Mouse (Mus musculus) C2C12 (cell line): ENCODE results near the gene Retreg1. TPM values are rescaled to one million over a fixed set of nuclear protein-coding genes. Genes with fewer than 3 reads are reported as not detected.

Source experiments
- H3K27me3 ChIP-seq: one replicate; pipeline ENCODE4 v1.6.1; 2011; ENCODE audit not compliant: control insufficient read depth, insufficient read depth, insufficient read length
- H3K36me3 ChIP-seq: one replicate; pipeline ENCODE4 v1.6.1; 2011; ENCODE audit not compliant: control insufficient read depth, insufficient read depth
- H3K4me3 ChIP-seq: one replicate; pipeline ENCODE4 v1.5.1; 2011; ENCODE audit warnings: mild to moderate bottlenecking, control low read depth; ENCODE audit not compliant: poor library complexity, insufficient read depth, severe bottlenecking
- H3K79me2 ChIP-seq: one replicate; pipeline ENCODE4 v1.6.1; 2011; ENCODE audit not compliant: control insufficient read depth, insufficient read depth
- H3K79me3 ChIP-seq: one replicate; pipeline ENCODE4 v1.6.1; 2011; ENCODE audit warnings: low read depth, control low read depth
- H3ac ChIP-seq: one replicate; pipeline ENCODE3; 2011; ENCODE audit warnings: low read depth; ENCODE audit not compliant: control insufficient read depth, insufficient read length
- CEBPB ChIP-seq: IDR thresholded peaks from one replicate; pipeline ENCODE4 v1.6.1; 2011; ENCODE audit warnings: low read depth, mild to moderate bottlenecking, control low read depth, moderate library complexity
- CTCF ChIP-seq: IDR thresholded peaks from one replicate; pipeline ENCODE4 v1.5.1; 2011; ENCODE audit not compliant: control insufficient read depth, insufficient read depth, insufficient read length
- FOSL1 ChIP-seq: IDR thresholded peaks from one replicate; pipeline ENCODE4 v1.8.0; 2011; ENCODE audit warnings: mild to moderate bottlenecking, low read length; ENCODE audit not compliant: poor library complexity, insufficient read depth, severe bottlenecking
- MAX ChIP-seq: IDR thresholded peaks from one replicate; pipeline ENCODE4 v1.6.1; 2011; ENCODE audit warnings: mild to moderate bottlenecking, control low read depth
- MYOD1 ChIP-seq: IDR thresholded peaks from one replicate; pipeline ENCODE4 v1.6.1; 2011; ENCODE audit warnings: low read depth; ENCODE audit not compliant: control insufficient read depth, insufficient read length
- MYOG ChIP-seq: IDR thresholded peaks from one replicate; pipeline ENCODE4 v1.6.1; 2011; ENCODE audit not compliant: control insufficient read depth, insufficient read length; ENCODE audit errors: extremely low read depth
- USF1 ChIP-seq: IDR thresholded peaks from one replicate; pipeline ENCODE4 v1.6.1; 2011; ENCODE audit warnings: low read depth, mild to moderate bottlenecking, control low read depth, moderate library complexity
- long read RNA-seq, 2 experiments: library from polyadenylated mRNA; unstranded; transcript quantifications; one replicate each; pipeline ENCODE4 v2.0.0; 2019 to 2020
- polyA plus RNA-seq: library from polyadenylated mRNA; unstranded; fragments of >200 nt; fragmentation: generic; extraction: Trizol; gene quantifications from one replicate; pipeline ENCODE4 v1.2.1, GENCODE M21; 2012; ENCODE audit warnings: missing spikeins

The Retreg1 gene
- 32.8 TPM for polyA plus RNA-seq
- long read RNA-seq, experiment 1, transcript Retreg1-201 (9 exons, 3,248 nt): major isoform, 13 of 27 reads
- long read RNA-seq, experiment 1, partial matches to known transcripts: 12 of 27 reads
- long read RNA-seq, experiment 1, other reads (novel, unspliced or antisense): 2 of 27 reads
- long read RNA-seq, experiment 2, transcript Retreg1-201 (9 exons, 3,248 nt): major isoform, 18 of 18 reads
- long read RNA-seq, experiment 2, partial matches to known transcripts: 0 of 18 reads
- long read RNA-seq, experiment 2, other reads (novel, unspliced or antisense): 0 of 18 reads

DNA sequence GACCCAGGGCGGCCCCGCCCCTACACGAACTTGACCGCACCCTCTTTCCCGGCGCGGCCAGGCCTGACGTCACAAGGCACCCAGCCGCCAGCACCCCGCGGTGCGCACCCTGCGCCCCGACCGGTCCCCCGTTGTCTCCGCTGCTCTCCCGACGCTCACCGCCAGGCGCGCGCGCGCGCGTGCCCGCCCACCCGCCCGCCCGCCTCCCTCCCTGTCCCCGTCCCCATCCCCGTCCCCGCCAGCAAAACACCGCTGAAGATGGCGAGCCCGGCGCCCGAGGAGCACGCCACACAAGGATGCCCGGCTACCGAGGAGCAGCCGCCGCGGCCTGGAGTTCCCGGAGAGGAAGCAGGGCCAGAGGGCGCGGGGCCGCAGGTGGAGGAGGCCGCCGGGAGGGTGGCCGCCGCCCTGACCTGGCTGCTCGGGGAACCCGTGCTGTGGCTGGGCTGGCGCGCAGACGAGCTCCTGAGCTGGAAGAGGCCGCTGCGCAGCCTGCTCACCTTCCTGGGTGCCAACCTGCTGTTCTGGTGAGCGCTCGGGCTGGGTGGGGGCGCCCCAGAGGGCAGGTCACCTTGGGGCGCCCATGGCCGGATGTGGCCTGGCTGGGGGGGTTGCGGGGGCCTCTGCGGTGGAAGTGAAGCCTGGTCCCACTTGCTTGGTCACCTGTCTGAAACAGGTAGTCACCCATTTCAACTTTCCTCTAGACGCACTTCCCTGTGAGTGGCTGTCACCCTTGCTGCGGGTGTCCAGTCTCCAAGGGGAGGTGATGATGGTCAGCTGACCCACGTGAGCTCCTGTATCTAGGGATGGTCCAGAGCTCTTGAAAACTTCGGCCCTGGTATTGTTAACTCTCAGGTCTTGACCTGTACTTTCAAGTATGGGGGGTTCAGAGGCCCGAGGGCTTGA, at the start of gene Retreg1:
Gene Retreg1 (plus strand): TSS at position 95 of the 906 bp plus-strand sequence.
- H3K36me3 ChIP-seq: peaks cover 3% of the 10 kb centered on the region
- H3K4me3 ChIP-seq: peak within 1 kb of the TSS; percentile 83
- peak within 1 kb of the TSS; percentile 80 for H3ac ChIP-seq
- TF ChIP-seq MYOD1 (no peak), FOSL1 (no peak), USF1 (peak; percentile 75), MAX (peak; percentile 16), CTCF (no peak)
- peaks cover 19% of the 10 kb centered on the region for H3K79me3 ChIP-seq
- H3K79me2 ChIP-seq: peaks cover 43% of the 10 kb centered on the region
- no peaks in the 10 kb centered on the region for H3K27me3 ChIP-seq

DNA sequence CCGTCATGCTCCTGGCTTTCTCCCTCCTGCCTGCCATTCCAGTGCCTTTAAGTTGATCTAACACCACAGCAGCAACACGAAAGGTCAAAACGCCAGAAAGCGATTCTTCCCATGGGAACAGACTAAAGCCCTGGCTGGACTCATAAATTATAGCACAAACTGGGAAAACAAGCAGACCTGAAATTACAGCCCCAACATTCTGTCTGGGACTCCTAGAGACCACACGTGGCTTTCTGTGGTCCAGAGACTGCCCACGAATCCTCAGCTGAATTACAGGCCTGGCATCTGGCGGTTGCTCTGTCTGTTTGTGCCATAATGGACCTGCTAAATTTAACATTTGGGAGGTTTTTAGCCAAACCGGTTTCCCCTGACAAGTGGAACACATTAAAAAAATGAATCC, 48.9 kb upstream of the Retreg1 start:
- peak overlapping the region; percentile 3 for H3ac ChIP-seq
- no peaks in the 10 kb centered on the region for H3K27me3 ChIP-seq
- no peak overlapping the region for H3K4me3 ChIP-seq
- TF ChIP-seq USF1: peak; percentile 70
- no peak for TF ChIP-seq CTCF
- TF ChIP-seq MAX: no peak
- no peak for TF ChIP-seq FOSL1
- TF ChIP-seq MYOG: no peak
- no peak for TF ChIP-seq MYOD1
- no peak for TF ChIP-seq CEBPB
- H3K79me2 ChIP-seq: no peaks in the 10 kb centered on the region
- peaks cover 97% of the 10 kb centered on the region for H3K36me3 ChIP-seq
- H3K79me3 ChIP-seq: no peaks in the 10 kb centered on the region

DNA sequence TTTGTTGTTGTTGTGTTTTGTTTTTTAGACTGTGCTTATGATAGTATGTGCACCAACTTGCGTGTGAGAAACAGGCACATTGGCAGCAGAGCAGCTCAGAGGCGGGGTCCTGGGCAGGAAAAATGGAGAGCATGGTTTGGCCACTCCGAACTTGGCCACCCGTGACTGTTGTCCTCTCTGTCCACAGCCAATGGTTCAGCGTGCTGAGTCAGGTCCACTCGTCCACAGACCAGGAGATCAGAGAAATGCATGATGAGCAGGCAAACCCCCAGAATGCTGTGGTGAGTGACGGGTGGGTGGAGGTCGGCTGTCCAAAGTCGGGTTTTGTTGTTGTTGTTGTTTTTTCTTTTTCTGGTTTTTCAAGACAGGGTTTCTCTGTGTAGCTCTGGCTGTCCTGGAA, 47.5 kb upstream of the Retreg1 start:
- Histone ChIP-seq H3ac (no peak overlapping the region), H3K79me2 (no peaks in the 10 kb centered on the region), H3K36me3 (peaks cover 97% of the 10 kb centered on the region), H3K27me3 (no peaks in the 10 kb centered on the region), H3K4me3 (no peak overlapping the region), H3K79me3 (no peaks in the 10 kb centered on the region)
- TF ChIP-seq MYOD1 (no peak), USF1 (no peak), MAX (no peak), CEBPB (no peak), MYOG (no peak), CTCF (no peak), FOSL1 (no peak)

DNA sequence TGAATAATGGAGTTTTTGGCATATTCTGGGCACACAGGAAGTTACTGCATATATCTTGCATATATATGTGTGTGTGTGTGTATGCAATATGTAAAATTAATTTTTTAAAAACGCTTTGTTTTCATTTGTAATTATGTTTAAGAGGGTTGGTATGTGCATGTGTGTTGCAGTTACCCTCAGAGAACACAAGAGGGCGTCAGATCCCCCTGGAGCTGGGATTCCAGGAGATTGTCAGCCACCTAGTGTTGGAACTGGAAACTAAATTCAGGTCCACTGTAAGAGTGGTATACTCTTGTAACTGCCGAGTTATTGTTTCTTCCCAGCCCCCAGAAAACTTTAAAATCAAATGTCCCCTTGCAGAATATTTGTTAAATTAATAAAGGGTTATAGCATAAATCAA, 46.6 kb upstream of the Retreg1 start:
- no peak overlapping the region for H3K4me3 ChIP-seq
- H3K79me3 ChIP-seq: no peaks in the 10 kb centered on the region
- no peaks in the 10 kb centered on the region for H3K27me3 ChIP-seq
- no peak for TF ChIP-seq CEBPB
- no peak for TF ChIP-seq MYOD1
- TF ChIP-seq CTCF: peak; percentile 89
- TF ChIP-seq MAX: peak; percentile 53
- no peak for TF ChIP-seq USF1
- no peak for TF ChIP-seq MYOG
- no peak for TF ChIP-seq FOSL1
- no peaks in the 10 kb centered on the region for H3K79me2 ChIP-seq
- peaks cover 98% of the 10 kb centered on the region for H3K36me3 ChIP-seq
- H3ac ChIP-seq: no peak overlapping the region

DNA sequence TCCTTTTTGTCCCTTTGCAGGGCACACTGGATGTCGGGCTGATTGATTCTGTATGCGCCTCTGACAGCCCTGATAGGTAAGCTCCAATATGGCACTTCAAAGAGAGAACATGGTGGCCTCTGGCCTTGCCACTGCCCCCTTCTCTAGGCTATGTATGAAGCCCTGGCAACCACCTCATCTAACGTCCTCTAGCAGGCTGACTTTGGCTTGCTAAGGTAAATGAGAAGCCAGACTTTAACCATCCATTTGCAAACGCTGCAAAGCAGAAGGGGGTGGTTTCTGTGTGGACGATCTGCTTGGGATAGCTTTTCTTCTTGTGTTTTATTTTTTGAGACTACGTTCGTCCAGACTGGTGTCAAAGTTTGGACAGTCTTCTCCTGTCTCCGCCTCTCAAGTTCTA, 45.8 kb upstream of the Retreg1 start:
- peaks cover 100% of the 10 kb centered on the region for H3K36me3 ChIP-seq
- no peaks in the 10 kb centered on the region for H3K79me3 ChIP-seq
- no peak for TF ChIP-seq CEBPB
- no peak for TF ChIP-seq USF1
- no peak for TF ChIP-seq FOSL1
- no peak for TF ChIP-seq CTCF
- TF ChIP-seq MYOD1: no peak
- no peak for TF ChIP-seq MYOG
- no peak for TF ChIP-seq MAX
- H3K4me3 ChIP-seq: no peak overlapping the region
- no peaks in the 10 kb centered on the region for H3K79me2 ChIP-seq
- no peak overlapping the region for H3ac ChIP-seq
- H3K27me3 ChIP-seq: no peaks in the 10 kb centered on the region
